Mouse (Mus musculus) MEL (cell line): ENCODE measurements around the gene Vgll4.

ENCODE experiments used
- CTCF ChIP-seq, 3 experiments: IDR thresholded peaks in 2 of 3; conservative IDR thresholded peaks in 1 of 3; 2 replicates each; pipeline ENCODE4 v1.5.1; 2011 to 2012; ENCODE audit warnings: low read length in 3 of 3, low read depth in 2 of 3, mild to moderate bottlenecking in 2 of 3, improper control_type of control experiment in 1 of 3, inconsistent platforms in 1 of 3, mixed read lengths in 1 of 3, moderate library complexity in 1 of 3; ENCODE audit not compliant: control insufficient read depth in 1 of 3, insufficient read depth in 1 of 3, poor library complexity in 1 of 3, severe bottlenecking in 1 of 3
- MXI1 ChIP-seq: IDR thresholded peaks from 2 replicates; pipeline ENCODE4 v1.6.1; 2011; ENCODE audit warnings: mild to moderate bottlenecking, low read depth, low read length, improper control_type of control experiment
- SMC3 ChIP-seq: IDR thresholded peaks from 2 replicates; pipeline ENCODE4 v1.6.1; 2011; ENCODE audit warnings: low read depth, low read length, improper control_type of control experiment
- TBP ChIP-seq: IDR thresholded peaks from 2 replicates; pipeline ENCODE4 v1.8.0; 2011; ENCODE audit warnings: low read depth, low read length, improper control_type of control experiment
- USF1 ChIP-seq: IDR thresholded peaks from 2 replicates; pipeline ENCODE4 v1.6.1; 2014; ENCODE audit warnings: low read depth, mild to moderate bottlenecking, inconsistent platforms, low read length, improper control_type of control experiment, moderate library complexity

DNA sequence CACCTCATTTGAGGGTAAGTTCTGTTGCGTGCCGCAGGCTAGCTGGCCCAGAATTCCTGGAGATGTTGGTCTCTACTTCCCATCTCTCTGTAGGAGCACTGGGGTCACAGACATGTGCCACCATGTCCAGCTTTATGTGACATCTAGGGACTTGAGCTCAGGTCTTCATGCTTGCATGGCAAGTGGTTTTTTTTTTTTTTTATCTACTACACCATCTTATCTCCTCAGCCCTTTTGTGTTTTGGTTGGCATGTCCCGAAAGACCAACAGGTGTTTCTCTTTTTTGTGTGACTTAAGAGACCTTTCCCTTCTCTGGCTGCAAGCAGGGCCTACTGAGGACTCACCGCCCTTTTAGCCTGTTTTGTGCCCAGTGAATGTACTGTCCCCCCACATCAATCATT, 113.3 kb downstream of the Vgll4 start:
- no peak for TF ChIP-seq MXI1
- TF ChIP-seq SMC3: no peak
- TF ChIP-seq TBP: no peak
- no peak for TF ChIP-seq USF1
- TF ChIP-seq CTCF (IDR thresholded peaks at IDR 0.05 in 2 of 3, conservative IDR thresholded peaks at IDR 0.05 in 1 of 3; ENCODE audit: control insufficient read depth in 1 of 3, insufficient read depth in 1 of 3, low read depth in 2 of 3, low read length in 3 of 3, poor library complexity in 1 of 3, severe bottlenecking in 1 of 3): no peak
